Mouse (Mus musculus) liver, embryonic 13.5 days (tissue): ENCODE data around the gene Faah. TPM values are rescaled to one million over a fixed set of nuclear protein-coding genes. Genes with fewer than 3 reads are reported as not detected.
A peak's percentile ranks its signal among the peaks of the same experiment; 100 is the strongest.

Experiments used
- ATAC-seq: fragments of 200-750 bp; cut with Nextera tagmentation; 2 replicates; pipeline ENCODE4 v1.8.0; 2017; ENCODE audit warnings: low read depth, mild to moderate bottlenecking, moderate number of reproducible peaks, moderate library complexity
- DNase-seq: peaks from one replicate; pipeline ENCODE4 v3.0.0; 2022
- H3K27ac ChIP-seq: fragments of 300-500 bp; sonication (generic); 2 replicates; pipeline ENCODE4 v1.5.1; 2015; ENCODE audit warnings: moderate library complexity, mild to moderate bottlenecking, inconsistent platforms
- H3K27me3 ChIP-seq: fragments of 300-500 bp; sonication (generic); 2 replicates; pipeline ENCODE4 v1.6.1; 2015; ENCODE audit warnings: mild to moderate bottlenecking, inconsistent platforms
- H3K36me3 ChIP-seq: fragments of 300-500 bp; sonication (generic); 2 replicates; pipeline ENCODE4 v1.6.1; 2015; ENCODE audit warnings: mild to moderate bottlenecking, inconsistent platforms
- H3K4me1 ChIP-seq: fragments of 300-500 bp; sonication (generic); replicated peaks from 2 replicates; pipeline ENCODE4 v1.6.1; 2015; ENCODE audit warnings: inconsistent platforms
- H3K4me2 ChIP-seq: fragments of 300-500 bp; sonication (generic); 2 replicates; pipeline ENCODE4 v1.6.1; 2015; ENCODE audit warnings: inconsistent platforms, mild to moderate bottlenecking, moderate library complexity
- H3K4me3 ChIP-seq: fragments of 300-500 bp; sonication (generic); replicated peaks from 2 replicates; pipeline ENCODE4 v1.5.1; 2015; ENCODE audit warnings: mild to moderate bottlenecking, inconsistent platforms
- H3K9ac ChIP-seq: fragments of 300-500 bp; sonication (generic); 2 replicates; pipeline ENCODE4 v1.6.1; 2015; ENCODE audit warnings: mild to moderate bottlenecking, inconsistent platforms
- H3K9me3 ChIP-seq: fragments of 300-500 bp; sonication (generic); replicated peaks from 2 replicates; pipeline ENCODE4 v1.6.1; 2016; ENCODE audit warnings: inconsistent platforms
- WGBS: fragments of 180-500 bp; shearing (Covaris S2); methylation state at CpG from one replicate; pipeline ENCODE4 v1.1.7; 2015; ENCODE audit not compliant: insufficient replicate concordance; 5-methylcytosine and 5-hydroxymethylcytosine counted together
- polyA plus RNA-seq: library from polyadenylated mRNA; unstranded; fragments of >200 nt; fragmentation: Nextera tagmentation; extraction: Ambion mirVana; gene quantifications from 2 replicates; pipeline ENCODE4 v1.2.1, GENCODE M21; 2015

Faah gene
- polyA plus RNA-seq, 1 experiment from 2014 or later = 4.9 TPM

GRCm38 (mm10) chr4:115996729-115997128, 21.0 kb downstream of the Faah start:
- Histone ChIP-seq H3K36me3 (peaks cover 4% of the 10 kb centered on the region; the same call in 1 of the 2 replicates), H3K9me3 (no peaks in the 10 kb centered on the region), H3K4me1 (no peaks in the 10 kb centered on the region; the same call in 1 of the 2 replicates), H3K4me3 (no peak overlapping the region), H3K27me3 (no peaks in the 10 kb centered on the region), H3K9ac (no peak overlapping the region), H3K4me2 (no peak overlapping the region), H3K27ac (no peak overlapping the region)
- WGBS = 52% methylated on average over 4 of the region's 4 CpGs
- DNase-seq (no peak), ATAC-seq (no peak)

GRCm38 (mm10) chr4:115995376-115995730, 22.4 kb downstream of the Faah start:
- H3K9me3 ChIP-seq = no peaks in the 10 kb centered on the region
- peaks cover 4% of the 10 kb centered on the region; the same call in 1 of the 2 replicates for H3K36me3 ChIP-seq
- WGBS = 65% methylated on average over 2 of the region's 2 CpGs
- no peaks in the 10 kb centered on the region; the same call in 1 of the 2 replicates for H3K4me1 ChIP-seq
- H3K4me2 ChIP-seq = no peak overlapping the region
- H3K9ac ChIP-seq = no peak overlapping the region
- H3K27ac ChIP-seq = no peak overlapping the region
- DNase-seq = no peak
- H3K27me3 ChIP-seq = no peaks in the 10 kb centered on the region
- no peak for ATAC-seq
- no peak overlapping the region for H3K4me3 ChIP-seq

- ATAC-seq = no peak
- no peak overlapping the region for H3K4me3 ChIP-seq
- H3K27ac ChIP-seq = no peak overlapping the region
- WGBS = 70% methylated on average over 16 of the region's 16 CpGs
- H3K4me1 ChIP-seq = no peaks in the 10 kb centered on the region
- DNase-seq = no peak
- H3K27me3 ChIP-seq = no peaks in the 10 kb centered on the region
- H3K4me2 ChIP-seq = no peak overlapping the region
- peaks cover 4% of the 10 kb centered on the region; the same call in 1 of the 2 replicates for H3K36me3 ChIP-seq
- no peaks in the 10 kb centered on the region for H3K9me3 ChIP-seq
- no peak overlapping the region for H3K9ac ChIP-seq
Measured at GRCm38 (mm10) chr4:115994662-115995375, 22.9 kb downstream of the Faah start.

GRCm38 (mm10) chr4:115989382-115989781, 28.3 kb downstream of the Faah start:
- no peak overlapping the region for H3K27ac ChIP-seq
- H3K4me3 ChIP-seq = no peak overlapping the region
- H3K9me3 ChIP-seq = no peaks in the 10 kb centered on the region
- no peaks in the 10 kb centered on the region for H3K36me3 ChIP-seq
- H3K27me3 ChIP-seq = no peaks in the 10 kb centered on the region
- 63% methylated on average over 7 of the region's 7 CpGs for WGBS
- peaks cover 4% of the 10 kb centered on the region for H3K4me1 ChIP-seq
- DNase-seq = no peak
- H3K9ac ChIP-seq = no peak overlapping the region
- no peak overlapping the region for H3K4me2 ChIP-seq
- ATAC-seq = no peak

GRCm38 (mm10) chr4:115987858-115988530, 29.7 kb downstream of the Faah start:
- Histone ChIP-seq H3K4me2 (no peak overlapping the region), H3K9me3 (no peaks in the 10 kb centered on the region), H3K36me3 (no peaks in the 10 kb centered on the region), H3K4me1 (peaks cover 7% of the 10 kb centered on the region), H3K9ac (no peak overlapping the region), H3K27me3 (0 out of 2 replicates have a peak, but pooled peaks cover 7% of the 10 kb centered on the region), H3K27ac (no peak overlapping the region), H3K4me3 (no peak overlapping the region)
- DNase-seq (no peak), ATAC-seq (no peak)
- 61% methylated on average over 5 of the region's 5 CpGs for WGBS

- no peaks in the 10 kb centered on the region for H3K9me3 ChIP-seq
- 0 out of 2 replicates have a peak, but pooled peaks cover 7% of the 10 kb centered on the region for H3K27me3 ChIP-seq
- no peak overlapping the region for H3K9ac ChIP-seq
- no peak overlapping the region for H3K4me2 ChIP-seq
- peaks cover 7% of the 10 kb centered on the region for H3K4me1 ChIP-seq
- no peaks in the 10 kb centered on the region for H3K36me3 ChIP-seq
- DNase-seq = no peak
- no peak for ATAC-seq
- no peak overlapping the region for H3K4me3 ChIP-seq
- 55% methylated on average over 1 of the region's 1 CpGs for WGBS
- no peak overlapping the region for H3K27ac ChIP-seq
Measured at GRCm38 (mm10) chr4:115987436-115987835, 30.3 kb downstream of the Faah start.

- 21% methylated on average over 8 of the region's 8 CpGs for WGBS
- H3K4me1 ChIP-seq = peaks cover 7% of the 10 kb centered on the region
- no peaks in the 10 kb centered on the region for H3K36me3 ChIP-seq
- no peak for DNase-seq
- no peak overlapping the region for H3K27ac ChIP-seq
- no peaks in the 10 kb centered on the region for H3K9me3 ChIP-seq
- H3K27me3 ChIP-seq = peaks cover 27% of the 10 kb centered on the region
- peak overlapping the region; percentile 21; the same call in 1 of the 2 replicates for H3K4me2 ChIP-seq
- ATAC-seq = no peak
- H3K9ac ChIP-seq = no peak overlapping the region
- H3K4me3 ChIP-seq = no peak overlapping the region
Measured at GRCm38 (mm10) chr4:115984967-115985366, 32.8 kb downstream of the Faah start.

- no peaks in the 10 kb centered on the region for H3K36me3 ChIP-seq
- H3K9ac ChIP-seq = no peak overlapping the region
- peaks cover 7% of the 10 kb centered on the region for H3K4me1 ChIP-seq
- H3K27me3 ChIP-seq = peaks cover 35% of the 10 kb centered on the region
- no peaks in the 10 kb centered on the region for H3K9me3 ChIP-seq
- H3K4me2 ChIP-seq = peak overlapping the region; percentile 21; the same call in 1 of the 2 replicates
- no peak overlapping the region for H3K27ac ChIP-seq
- WGBS = 5% methylated on average over 13 of the region's 13 CpGs
- no peak overlapping the region for H3K4me3 ChIP-seq
- ATAC-seq (no peak), DNase-seq (peak; percentile 45)
Measured at GRCm38 (mm10) chr4:115984111-115984510, 33.6 kb downstream of the Faah start.

- H3K4me1 ChIP-seq = peaks cover 7% of the 10 kb centered on the region
- no peaks in the 10 kb centered on the region for H3K9me3 ChIP-seq
- WGBS = under 1% methylated on average over 8 of the region's 8 CpGs
- H3K4me3 ChIP-seq = no peak overlapping the region
- no peak overlapping the region for H3K27ac ChIP-seq
- no peak overlapping the region for H3K9ac ChIP-seq
- H3K4me2 ChIP-seq = no peak overlapping the region
- ATAC-seq (no peak), DNase-seq (peak; percentile 34)
- no peaks in the 10 kb centered on the region for H3K36me3 ChIP-seq
- H3K27me3 ChIP-seq = peaks cover 70% of the 10 kb centered on the region
Measured at GRCm38 (mm10) chr4:115980676-115981075, 37.0 kb downstream of the Faah start.

DNA sequence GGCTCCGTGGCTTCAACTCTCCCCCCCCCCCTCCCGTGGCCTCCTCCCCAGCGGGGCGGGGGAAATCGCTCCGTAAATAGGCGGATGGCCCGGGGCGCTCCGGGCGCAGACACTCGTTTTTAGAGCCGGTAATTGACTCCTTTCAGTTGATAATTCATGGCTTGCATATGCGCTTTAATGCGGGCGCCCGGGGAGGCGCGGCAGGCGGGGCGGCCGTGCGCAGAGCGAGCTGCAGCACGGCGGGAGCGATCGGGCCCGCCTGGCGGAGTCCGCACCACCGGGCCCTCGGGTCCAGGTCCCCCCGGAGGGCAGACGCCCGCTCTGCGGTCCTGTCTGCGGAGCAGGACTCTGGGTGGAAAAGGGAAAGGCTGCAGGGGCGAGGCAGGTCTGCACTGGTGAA, 38.3 kb downstream of the Faah start:
- Histone ChIP-seq H3K27ac (no peak overlapping the region), H3K4me1 (peaks cover 4% of the 10 kb centered on the region), H3K36me3 (no peaks in the 10 kb centered on the region), H3K4me2 (peak overlapping the region; percentile 39), H3K9me3 (no peaks in the 10 kb centered on the region), H3K9ac (no peak overlapping the region), H3K27me3 (peaks cover 79% of the 10 kb centered on the region), H3K4me3 (peak overlapping the region; percentile 26; the same call in 1 of the 2 replicates)
- no peak for ATAC-seq
- 3% methylated on average over 39 of the region's 39 CpGs for WGBS
- DNase-seq = no peak

GRCm38 (mm10) chr4:115978911-115979310, 38.8 kb downstream of the Faah start:
- DNase-seq = no peak
- Histone ChIP-seq H3K4me3 (no peak overlapping the region), H3K4me1 (no peaks in the 10 kb centered on the region), H3K27ac (no peak overlapping the region), H3K9ac (no peak overlapping the region), H3K36me3 (no peaks in the 10 kb centered on the region), H3K27me3 (peaks cover 79% of the 10 kb centered on the region), H3K4me2 (no peak overlapping the region), H3K9me3 (no peaks in the 10 kb centered on the region)
- WGBS = 27% methylated on average over 4 of the region's 4 CpGs
- no peak for ATAC-seq
